Mouse (Mus musculus) brain, embryonic 14.5 days (tissue): Measurements from ENCODE around the gene Amigo2.
"Not testable (repeated sequence)": the region's sequence is repeated elsewhere in the genome, so short reads cannot be mapped to it uniquely, and the experiment has no call there.

Experiments
- CTCF ChIP-seq: fragments of 200-500 bp; IDR thresholded peaks from 2 replicates; pipeline ENCODE4 v1.5.1; 2012; ENCODE audit warnings: inconsistent platforms, mild to moderate bottlenecking, moderate library complexity, borderline replicate concordance; ENCODE audit not compliant: insufficient read depth, insufficient read length; ENCODE audit errors: extremely low read depth
- POLR2A ChIP-seq: fragments of 200-500 bp; IDR thresholded peaks from 2 replicates; pipeline ENCODE4 v1.6.1; 2012; ENCODE audit warnings: mild to moderate bottlenecking, inconsistent platforms, borderline replicate concordance; ENCODE audit not compliant: poor library complexity, insufficient read depth, insufficient read length, severe bottlenecking; ENCODE audit errors: extremely low read depth

DNA sequence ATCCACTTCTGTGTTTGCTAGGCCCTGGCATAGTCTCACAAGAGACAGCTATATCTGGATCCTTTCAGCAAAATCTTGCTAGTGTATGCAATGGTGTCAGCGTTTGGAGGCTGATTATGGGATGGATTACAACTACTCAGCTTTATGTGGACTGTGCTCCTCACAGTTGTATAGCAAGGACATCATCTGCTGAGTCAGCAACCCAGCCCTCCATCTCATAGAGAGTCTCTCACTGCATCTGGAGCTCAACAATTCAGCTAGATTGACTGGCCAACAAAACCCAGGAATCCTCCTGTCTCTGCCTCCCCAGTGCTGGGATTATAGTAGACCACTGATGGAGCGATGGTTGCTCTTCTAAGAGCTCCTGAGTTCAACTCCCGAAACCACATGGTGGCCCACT, 37.3 kb downstream of the Amigo2 start:
- not testable (repeated sequence) for TF ChIP-seq POLR2A, CTCF
